Mouse (Mus musculus): Measurements from ENCODE around the gene Casc3.

- TF ChIP-seq EP300 (IDR thresholded peaks at IDR 0.05), result no peak
- no peak for TF ChIP-seq CTCF (IDR thresholded peaks at IDR 0.05)
These were observed 16.6 kb upstream of the Casc3 start for GRCm38 (mm10) chr11:98788139-98788538.

Data from lung, postnatal 0 days (tissue).